Mouse (Mus musculus) forebrain, embryonic 14.5 days (tissue): Measurements from ENCODE around the gene Ide. TPM values are rescaled to one million over a fixed set of nuclear protein-coding genes. Genes with fewer than 3 reads are reported as not detected.
A peak's percentile ranks its signal among the peaks of the same experiment; 100 is the strongest.
"Not testable (repeated sequence)": the region's sequence is repeated elsewhere in the genome, so short reads cannot be mapped to it uniquely, and the experiment has no call there.

Experiments used
- ATAC-seq: fragments of 200-750 bp; cut with Nextera tagmentation; 2 replicates; pipeline ENCODE4 v1.8.0; 2017; ENCODE audit warnings: mild to moderate bottlenecking, moderate library complexity
- DNase-seq: peaks from one replicate; pipeline ENCODE4 v3.0.0-alpha.2; 2015; ENCODE audit warnings: low spot score
- H3K27ac ChIP-seq: fragments of 300-500 bp; sonication (generic); 2 replicates; pipeline ENCODE4 v1.5.1; 2014; ENCODE audit warnings: low read depth, mild to moderate bottlenecking, control low read depth, low read length, moderate library complexity
- H3K27me3 ChIP-seq: fragments of 300-500 bp; sonication (generic); replicated peaks from 2 replicates; pipeline ENCODE4 v1.6.1; 2014; ENCODE audit warnings: low read length, control low read depth, mixed read lengths; ENCODE audit not compliant: control insufficient read depth, insufficient read depth
- H3K36me3 ChIP-seq: fragments of 300-500 bp; sonication (generic); 2 replicates; pipeline ENCODE4 v1.6.1; 2014; ENCODE audit warnings: low read length, control low read depth; ENCODE audit not compliant: control insufficient read depth, insufficient read depth
- H3K4me1 ChIP-seq: fragments of 300-500 bp; sonication (generic); 2 replicates; pipeline ENCODE4 v1.6.1; 2014; ENCODE audit warnings: antibody characterized with exemption, low read length, control low read depth; ENCODE audit not compliant: control insufficient read depth, insufficient read depth
- H3K4me2 ChIP-seq: fragments of 300-500 bp; sonication (generic); 2 replicates; pipeline ENCODE4 v1.6.1; 2014; ENCODE audit warnings: mild to moderate bottlenecking, control low read depth, low read length
- H3K4me3 ChIP-seq: fragments of 300-500 bp; sonication (generic); 2 replicates; pipeline ENCODE4 v1.5.1; 2014; ENCODE audit warnings: low read depth, low read length, control low read depth
- H3K9ac ChIP-seq: fragments of 300-500 bp; sonication (generic); 2 replicates; pipeline ENCODE4 v1.6.1; 2014; ENCODE audit warnings: mild to moderate bottlenecking, low read length, control low read depth, moderate library complexity
- H3K9me3 ChIP-seq: fragments of 300-500 bp; sonication (generic); replicated peaks from 2 replicates; pipeline ENCODE4 v1.6.1; 2016; ENCODE audit warnings: low read length, control low read depth, mixed read lengths; ENCODE audit not compliant: control insufficient read depth
- WGBS: fragments of 180-500 bp; shearing (Covaris S2); extraction: QIAGEN DNeasy Blood & Tissue Kit; methylation state at CpG from one replicate; pipeline ENCODE4 v1.1.7; 2014; 5-methylcytosine and 5-hydroxymethylcytosine counted together
- polyA plus RNA-seq: library from polyadenylated mRNA; unstranded; fragments of >200 nt; fragmentation: Nextera tagmentation; extraction: Ambion mirVana; gene quantifications from 2 replicates; pipeline ENCODE4 v1.2.1, GENCODE M21; 2014

Ide gene
- polyA plus RNA-seq, 1 experiment from 2014 or later, result 37.4 TPM

- H3K9ac ChIP-seq, result peak overlapping the region; percentile 63
- no peak overlapping the region for H3K27ac ChIP-seq
- H3K27me3 ChIP-seq, result peaks cover 13% of the 10 kb centered on the region; the same call in 1 of the 2 replicates
- H3K4me2 ChIP-seq, result peak overlapping the region; percentile 82
- peaks cover 12% of the 10 kb centered on the region; the same call in 1 of the 2 replicates for H3K4me1 ChIP-seq
- 5% methylated on average over 63 of the region's 63 CpGs for WGBS
- ATAC-seq (peak; percentile 73), DNase-seq (peak; percentile 39)
- H3K4me3 ChIP-seq, result peak overlapping the region; percentile 45
- no peaks in the 10 kb centered on the region for H3K36me3 ChIP-seq
- no peaks in the 10 kb centered on the region for H3K9me3 ChIP-seq
Measured at GRCm38 (mm10) chr19:37233561-37234539, 103.8 kb downstream of the Ide start.

GRCm38 (mm10) chr19:37232598-37232997, 105.1 kb downstream of the Ide start:
- H3K27ac ChIP-seq, H3K36me3 ChIP-seq, H3K4me3 ChIP-seq, H3K4me2 ChIP-seq, ATAC-seq, DNase-seq, H3K9me3 ChIP-seq, H3K4me1 ChIP-seq, H3K9ac ChIP-seq: not testable (repeated sequence)
- whole genome bisulfite sequencing, result 75% methylated on average over 9 of the region's 9 CpGs
- peaks cover 13% of the 10 kb centered on the region; the same call in 1 of the 2 replicates for H3K27me3 ChIP-seq

GRCm38 (mm10) chr19:37225197-37225862, 112.3 kb downstream of the Ide start:
- Histone ChIP-seq H3K27me3 (no peaks in the 10 kb centered on the region), H3K4me3 (no peak overlapping the region), H3K4me1 (no peaks in the 10 kb centered on the region), H3K9me3 (no peaks in the 10 kb centered on the region), H3K27ac (no peak overlapping the region), H3K36me3 (peaks cover 34% of the 10 kb centered on the region), H3K4me2 (no peak overlapping the region), H3K9ac (no peak overlapping the region)
- WGBS, result 82% methylated on average over 6 of the region's 6 CpGs
- ATAC-seq, result no peak
- no peak for DNase-seq

Other genes starting within 250 kb of the Ide start
- 127 and 143 TPM in 2 replicates for gene March5, start 130.3 kb downstream of the Ide start, polyA plus RNA-seq
- 3.1 and 4.1 TPM in 2 replicates for gene Cpeb3, start 129.3 kb downstream of the Ide start, polyA plus RNA-seq
- 40.5 and 41.6 TPM in 2 replicates for gene Kif11, start 38.6 kb upstream of the Ide start, polyA plus RNA-seq
- gene Hhex, start 97.0 kb upstream of the Ide start, polyA plus RNA-seq, result 1.8 and 2.5 TPM in 2 replicates
- gene Exoc6, start 212.6 kb upstream of the Ide start, polyA plus RNA-seq, result 23.2 and 29.9 TPM in 2 replicates